ENCODE assay signal across 8 mouse cellular contexts in genomic region chr14:56778933-56779300, GRCm38 (mm10). TPM values are rescaled to one million over a fixed set of nuclear protein-coding genes. Genes with fewer than 3 reads are reported as not detected.
DNase-seq lines count a peak whose midpoint lies in the region; ATAC-seq lines count a peak whose summit lies in the region.

No protein-coding gene starts in this region.

- H3K9ac ChIP-seq in neural tube, embryonic 11.5 days (ENCODE audit: low read length), result peak overlapping the region; percentile 18; the same call in 1 of the 2 replicates
- peak overlapping the region; percentile 98 for H3K9ac ChIP-seq in liver, embryonic 11.5 days (ENCODE audit: low read depth, low read length)

- H3K4me1 ChIP-seq in neural tube, embryonic 11.5 days (ENCODE audit: control insufficient read depth, insufficient read depth, low read length), result peaks cover 11% of the 10 kb centered on the region
- peaks cover 23% of the 10 kb centered on the region for H3K4me1 ChIP-seq in liver, embryonic 11.5 days (replicated peaks; ENCODE audit: control insufficient read depth, insufficient read depth, low read length)

- H3K27ac ChIP-seq in neural tube, embryonic 11.5 days (ENCODE audit: low read depth, low read length), result peak overlapping the region; percentile 85; the same call in 1 of the 2 replicates
- H3K27ac ChIP-seq in liver, embryonic 11.5 days (ENCODE audit: low read depth, low read length), result peak overlapping the region; percentile 96

- peak; percentile 15 for DNase-seq in adrenal gland, postnatal 14 days
- DNase-seq in adrenal gland, adult 18-20 months (ENCODE audit: low spot score in 2 of 2), result no peak
- no peak for DNase-seq in neural tube, embryonic 11.5 days (ENCODE audit: low spot score)
- DNase-seq in neural tube, embryonic 10.5 days (ENCODE audit: extremely low spot score, low spot score), result no peak
- DNase-seq in liver, embryonic 11.5 days (ENCODE audit: low spot score), result no peak
- peak; percentile 30 for DNase-seq in testis, postnatal 14 days (ENCODE audit: low spot score)
- DNase-seq in layer of hippocampus, adult 9-10 months (ENCODE audit: low spot score), result no peak
- no peak for DNase-seq in kidney, postnatal 25 days

- 0 out of 2 replicates have a peak, but pooled peaks have one; percentile 15 for ATAC-seq in neural tube, embryonic 11.5 days (ENCODE audit: insufficient read depth, low FRiP score, low TSS enrichment)
- ATAC-seq in liver, embryonic 11.5 days (replicated peaks; ENCODE audit: low FRiP score), result 0 out of 2 replicates have a peak, but pooled peaks have one; percentile 15

- no peaks in the 10 kb centered on the region for H3K27me3 ChIP-seq in neural tube, embryonic 11.5 days (ENCODE audit: control insufficient read depth, insufficient read depth, low read length)
- H3K27me3 ChIP-seq in liver, embryonic 11.5 days (replicated peaks; ENCODE audit: control insufficient read depth, insufficient read depth, low read length), result no peaks in the 10 kb centered on the region

- H3K9me3 ChIP-seq in neural tube, embryonic 11.5 days (ENCODE audit: control insufficient read depth, low read length), result no peaks in the 10 kb centered on the region
- H3K9me3 ChIP-seq in liver, embryonic 11.5 days (ENCODE audit: control insufficient read depth, low read length), result no peaks in the 10 kb centered on the region

- no peaks in the 10 kb centered on the region for H3K36me3 ChIP-seq in neural tube, embryonic 11.5 days (ENCODE audit: control insufficient read depth, insufficient read depth, low read length)
- peaks cover 3% of the 10 kb centered on the region; the same call in 1 of the 2 replicates for H3K36me3 ChIP-seq in liver, embryonic 11.5 days (ENCODE audit: control insufficient read depth, insufficient read depth, low read length)

- H3K4me3 ChIP-seq in neural tube, embryonic 11.5 days (ENCODE audit: low read depth, low read length), result peak overlapping the region; percentile 90
- H3K4me3 ChIP-seq in liver, embryonic 11.5 days (ENCODE audit: low read depth, low read length), result peak overlapping the region; percentile 99

- WGBS in neural tube, embryonic 11.5 days, result 60% methylated on average over 3 of the region's 3 CpGs
- WGBS in liver, embryonic 11.5 days, result 38% methylated on average over 3 of the region's 3 CpGs

- H3K4me2 ChIP-seq in neural tube, embryonic 11.5 days (ENCODE audit: low read depth), result peak overlapping the region; percentile 58
- H3K4me2 ChIP-seq in liver, embryonic 11.5 days, result peak overlapping the region; percentile 90

RNA-seq across cellular contexts. Expression of gene Pspc1, which starts 0.8 kb away (rescaled TPM):
- 31.2 and 39.2 TPM in 2 replicates for total RNA-seq in adrenal gland, postnatal 14 days (2021)
- 10 to 100 TPM; 28.7 to 35.6 TPM for total RNA-seq in adrenal gland, adult 18-20 months (2021)
- polyA plus RNA-seq in neural tube, embryonic 11.5 days (2014; fragmentation: Nextera tagmentation; extraction: Ambion mirVana), result 51.4 and 51.5 TPM in 2 replicates
- polyA plus RNA-seq in liver, embryonic 11.5 days (2014; fragmentation: Nextera tagmentation; extraction: Ambion mirVana), result 31.0 and 33.8 TPM in 2 replicates

RNA-seq across cellular contexts. Expression of gene Zmym5, which starts 32.6 kb away (rescaled TPM):
- total RNA-seq in adrenal gland, postnatal 14 days (2021), result 30.7 and 34.7 TPM in 2 replicates
- total RNA-seq in adrenal gland, adult 18-20 months (2021), result 10 to 100 TPM; 29.7 to 31.4 TPM
- polyA plus RNA-seq in neural tube, embryonic 11.5 days (2014; fragmentation: Nextera tagmentation; extraction: Ambion mirVana), result 17.8 and 22.2 TPM in 2 replicates
- polyA plus RNA-seq in liver, embryonic 11.5 days (2014; fragmentation: Nextera tagmentation; extraction: Ambion mirVana), result 15.2 and 15.6 TPM in 2 replicates

Comparison
In these comparisons a context has a peak if more than half of its experiments do, and no peak if none do; other contexts are left out.
1. DNase-seq: peak in adrenal gland, postnatal 14 days (single experiment) and testis, postnatal 14 days (single experiment); none in adrenal gland, adult 18-20 months (0 of 2), neural tube, embryonic 11.5 days (single experiment), neural tube, embryonic 10.5 days (single experiment), liver, embryonic 11.5 days (single experiment), layer of hippocampus, adult 9-10 months (single experiment) and kidney, postnatal 25 days (0 of 2).